Mouse (Mus musculus) embryonic fibroblast, embryonic 13.5 days (primary cell): ENCODE measurements around the gene Cacna1i.

Source experiments
- CTCF ChIP-seq: IDR thresholded peaks from 2 replicates; pipeline ENCODE4 v1.5.1; 2011; ENCODE audit warnings: mild to moderate bottlenecking, control low read depth, low read length, moderate library complexity, borderline replicate concordance; ENCODE audit not compliant: insufficient read depth
- POLR2A ChIP-seq: IDR thresholded peaks from 2 replicates; pipeline ENCODE4 v1.6.1; 2011; ENCODE audit warnings: low read depth, mild to moderate bottlenecking, control low read depth, low read length, moderate library complexity

DNA sequence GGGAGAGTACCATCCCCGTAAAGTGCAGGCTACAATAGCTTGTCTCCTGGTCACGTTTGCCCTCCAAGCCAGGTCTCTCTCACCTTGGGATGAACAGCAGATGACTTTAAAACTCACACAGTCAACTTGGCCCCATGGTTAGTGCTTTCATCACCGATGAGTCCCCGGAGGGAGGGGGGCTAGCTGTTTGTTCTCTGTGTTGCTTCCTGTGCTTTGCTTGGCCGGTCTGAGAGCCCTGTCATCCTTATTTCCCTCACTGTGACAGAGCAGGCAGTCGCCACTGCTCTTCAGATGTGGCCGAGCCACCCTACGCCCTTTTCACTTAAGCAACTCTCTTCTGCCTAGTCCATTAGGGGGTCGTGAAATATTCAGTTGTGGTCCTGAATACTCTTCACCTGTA lies 38.7 kb downstream of the Cacna1i start:
- TF ChIP-seq CTCF = no peak
- TF ChIP-seq POLR2A = no peak
